Mouse (Mus musculus) layer of hippocampus, adult 11-12 months (tissue): Measurements from ENCODE around the gene Pxmp4.

ENCODE experiments used
- DNase-seq: peaks from one replicate; pipeline ENCODE4 v3.0.0; 2022; ENCODE audit warnings: low spot score

Pxmp4 gene

DNA sequence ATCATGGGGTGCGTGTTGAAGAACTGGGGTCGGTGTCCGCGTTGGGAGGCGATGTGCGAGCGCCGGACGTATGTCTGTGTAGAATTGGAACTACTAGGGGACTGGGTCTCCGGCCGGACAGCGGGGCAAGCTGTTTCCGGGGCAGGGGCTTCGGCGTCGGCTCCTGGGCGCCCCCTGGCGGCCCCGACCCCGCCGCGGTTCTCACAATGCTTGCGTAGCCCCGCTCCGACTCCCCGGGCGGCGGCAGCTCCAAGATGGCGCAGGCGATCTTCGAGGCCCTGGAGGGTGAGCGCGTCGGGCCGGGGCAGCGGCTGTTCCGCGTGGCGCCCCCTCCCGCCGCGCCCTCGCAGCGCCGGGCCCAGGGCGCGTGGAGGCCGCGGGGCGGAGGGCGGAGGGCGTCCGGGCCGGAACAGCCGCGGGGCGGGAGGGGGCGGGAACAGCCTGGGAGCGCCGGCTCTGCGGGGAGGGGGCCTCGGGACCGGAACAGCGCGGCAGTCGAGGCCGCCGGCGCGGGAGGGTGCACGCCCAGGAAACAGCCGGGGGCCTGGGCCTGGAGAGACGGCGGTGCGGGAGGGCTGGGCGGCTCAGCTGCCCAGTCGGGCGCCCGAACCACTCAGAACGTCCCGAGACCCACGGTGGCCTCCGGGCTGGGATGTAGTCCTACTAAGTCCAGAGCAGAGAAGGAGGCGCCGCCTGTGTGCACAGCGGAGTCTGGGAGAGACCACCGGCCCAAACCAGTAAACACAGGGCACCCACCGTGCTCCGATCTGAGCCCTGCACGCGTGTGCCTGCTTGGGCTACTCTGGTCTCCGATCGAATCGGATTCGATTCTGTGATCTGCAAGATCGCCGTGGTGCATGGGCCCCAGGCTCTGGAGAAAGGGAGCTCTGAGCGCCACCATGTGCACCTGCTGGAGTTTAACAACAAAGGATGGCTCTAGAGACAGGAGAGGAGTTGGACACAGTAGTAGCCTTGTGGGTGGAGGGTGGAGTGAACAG, 9.9 kb upstream of the Pxmp4 start, which contains the start of the genes Zfp341 and 4930519P11Rik:
Gene Zfp341, plus strand, starts transcription at position 180 of the 998 bp plus-strand sequence.
Gene 4930519P11Rik, minus strand, starts transcription at position 320 of the 998 bp plus-strand sequence.
- peak; percentile 91 for DNase-seq

DNA sequence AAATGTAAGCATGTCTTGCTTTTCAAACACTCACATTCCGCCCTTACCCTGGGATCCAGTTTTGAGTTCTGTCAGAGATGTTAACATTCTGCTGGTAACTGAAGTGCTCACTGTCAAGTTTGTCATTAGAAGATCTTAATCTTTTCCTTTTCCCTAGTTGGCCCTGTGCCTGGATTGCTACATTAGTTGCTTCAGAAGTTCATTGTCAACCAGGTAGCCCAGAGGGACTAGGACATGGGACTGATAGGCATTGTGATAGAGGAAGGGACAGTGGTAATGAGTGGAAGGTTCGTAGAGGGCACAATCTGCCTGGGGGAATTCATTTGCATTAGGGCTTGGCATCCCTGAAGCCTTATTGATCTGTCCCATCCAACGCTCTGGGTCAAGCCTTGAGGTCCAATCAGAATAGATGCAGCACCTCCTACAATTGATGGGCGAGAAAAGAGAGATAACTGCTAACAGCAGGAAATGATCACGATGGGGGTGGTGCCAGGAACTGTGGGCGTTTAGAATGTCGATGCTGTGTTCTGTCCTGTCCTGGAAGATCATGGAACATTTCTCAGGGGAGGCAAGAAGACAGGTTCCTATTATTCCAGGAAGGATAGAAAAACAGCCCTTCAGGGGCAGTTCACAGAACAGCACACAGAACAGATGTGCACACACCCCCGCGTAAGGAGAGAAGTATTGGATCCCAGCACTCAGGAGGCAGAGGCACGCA, 5.7 kb upstream of the Pxmp4 start:
- no peak for DNase-seq

DNA sequence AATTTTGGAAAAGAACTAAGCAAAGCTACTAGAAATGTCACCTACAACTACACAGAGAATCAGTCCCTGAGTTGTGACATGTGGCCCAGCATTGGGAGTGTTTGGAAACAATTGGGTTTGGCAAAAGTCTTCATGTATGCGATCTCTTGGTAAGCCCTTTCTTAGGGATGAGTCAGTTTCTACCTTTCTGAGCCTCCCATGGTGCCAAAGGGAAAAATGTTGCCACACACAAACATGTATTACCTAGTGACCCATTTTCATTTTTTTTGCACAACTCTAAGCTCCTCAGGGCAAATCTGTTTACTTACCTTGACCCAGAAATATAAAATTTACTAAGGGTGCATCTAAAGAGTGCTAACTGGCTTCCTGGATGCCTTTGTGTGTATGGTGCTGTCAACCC, 3.5 kb upstream of the Pxmp4 start:
- DNase-seq, result no peak

DNA sequence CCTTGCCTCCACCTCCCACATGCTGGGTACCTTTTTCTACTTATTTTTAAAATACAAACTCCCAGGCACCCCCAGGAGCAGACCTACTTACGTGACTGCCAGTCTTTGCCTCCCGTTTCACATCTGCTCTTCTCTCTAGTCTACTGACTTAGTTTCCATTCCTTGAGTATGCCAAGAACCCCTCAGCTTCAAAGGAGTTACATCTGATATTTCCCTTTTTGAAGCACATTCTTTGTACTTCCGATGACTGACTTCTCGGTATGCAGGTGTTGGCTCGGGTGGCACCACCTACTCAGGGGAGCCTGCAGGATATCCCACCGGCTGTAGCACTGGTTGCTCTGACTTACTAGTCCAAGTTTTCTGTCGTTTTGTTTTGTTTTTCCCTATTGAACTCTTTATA, 648 bp upstream of the Pxmp4 start:
- no peak for DNase-seq

DNA sequence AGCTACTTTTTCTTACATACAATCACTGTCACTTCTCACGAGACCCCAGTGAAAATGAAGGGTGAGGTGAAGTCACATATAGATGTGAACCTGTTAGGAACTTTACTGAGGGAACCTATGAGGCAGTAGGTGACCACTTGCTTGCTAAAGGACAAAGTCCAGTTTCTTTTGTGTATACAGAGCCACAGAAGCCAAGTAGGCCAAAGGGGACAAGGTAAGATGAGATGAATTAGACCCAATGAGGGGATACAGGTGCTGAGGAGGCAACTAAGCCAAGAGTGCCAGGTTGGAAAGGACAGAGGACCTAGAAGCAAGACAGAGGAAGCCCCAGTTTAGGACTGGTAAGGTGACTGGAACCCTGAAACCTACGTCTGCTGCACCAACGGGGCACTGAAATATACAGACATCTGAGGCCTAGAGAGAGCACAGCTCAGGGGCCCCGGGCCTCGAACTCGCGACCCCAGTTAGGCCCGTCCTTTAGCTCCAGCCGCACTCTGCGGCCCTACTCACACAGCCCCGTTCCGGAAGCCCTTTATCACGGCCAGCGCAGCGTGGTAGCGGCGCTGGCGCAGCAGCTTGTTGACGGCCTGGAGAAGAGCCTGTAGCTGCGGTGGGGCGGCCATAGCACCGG, 386 bp downstream of the Pxmp4 start:
- DNase-seq, result no peak

DNA sequence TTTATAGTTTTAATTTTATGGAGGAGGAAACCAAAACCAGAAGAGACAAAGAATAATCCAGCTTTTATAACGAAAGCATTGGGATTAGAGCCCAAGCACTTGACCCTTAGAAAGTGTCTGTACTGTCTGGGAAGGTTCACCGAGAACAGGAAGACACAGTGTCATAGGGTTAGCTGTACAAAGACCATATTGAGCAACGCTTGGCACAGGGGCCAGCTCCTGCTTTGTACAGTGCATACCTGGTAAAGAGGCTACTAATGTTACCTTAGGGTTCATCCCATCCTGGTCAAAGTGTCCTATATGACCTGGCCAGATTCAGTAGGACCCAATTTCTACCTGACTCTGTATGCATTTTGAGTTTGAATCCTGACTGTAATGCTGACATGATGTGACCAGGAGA, 2.2 kb downstream of the Pxmp4 start:
- DNase-seq, result no peak

DNA sequence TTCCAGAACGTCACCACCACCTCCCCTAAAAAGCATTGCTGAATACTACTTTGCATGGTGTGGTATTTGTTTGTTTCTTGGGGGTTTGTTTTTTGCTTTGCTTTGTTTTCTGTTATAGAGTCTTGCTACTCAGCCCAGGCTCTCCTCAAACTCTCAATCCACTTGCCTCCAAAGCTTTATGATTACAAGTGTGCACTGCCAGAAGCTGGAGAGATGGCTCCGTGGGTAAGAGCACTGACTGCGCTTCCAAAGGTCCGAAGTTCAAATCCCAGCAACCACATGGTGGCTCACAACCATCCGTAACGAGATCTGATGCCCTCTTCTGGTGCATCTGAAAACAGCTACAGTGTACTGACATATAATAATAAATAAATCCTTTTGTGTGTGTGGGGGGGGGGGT, 2.9 kb downstream of the Pxmp4 start:
- no peak for DNase-seq

DNA sequence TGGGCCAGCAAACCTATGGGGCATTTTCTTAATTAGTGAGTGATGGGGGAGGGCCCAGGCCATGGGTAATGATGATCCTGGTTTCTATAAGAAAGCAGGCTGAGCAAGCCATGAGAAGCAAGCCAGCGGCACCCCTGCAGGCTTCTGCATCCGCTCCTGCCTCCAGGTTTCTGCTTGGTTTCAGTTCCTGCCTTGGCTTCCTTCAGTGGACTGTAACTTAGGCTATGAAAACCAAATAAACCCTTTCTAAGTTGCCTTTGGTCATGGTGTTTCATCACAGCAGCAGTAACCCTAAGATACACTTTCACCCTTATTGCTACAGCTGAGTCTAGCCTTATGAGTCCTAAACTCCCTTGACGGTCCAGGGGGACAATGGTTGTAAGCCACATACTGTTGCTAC, 6.1 kb downstream of the Pxmp4 start:
- no peak for DNase-seq

DNA sequence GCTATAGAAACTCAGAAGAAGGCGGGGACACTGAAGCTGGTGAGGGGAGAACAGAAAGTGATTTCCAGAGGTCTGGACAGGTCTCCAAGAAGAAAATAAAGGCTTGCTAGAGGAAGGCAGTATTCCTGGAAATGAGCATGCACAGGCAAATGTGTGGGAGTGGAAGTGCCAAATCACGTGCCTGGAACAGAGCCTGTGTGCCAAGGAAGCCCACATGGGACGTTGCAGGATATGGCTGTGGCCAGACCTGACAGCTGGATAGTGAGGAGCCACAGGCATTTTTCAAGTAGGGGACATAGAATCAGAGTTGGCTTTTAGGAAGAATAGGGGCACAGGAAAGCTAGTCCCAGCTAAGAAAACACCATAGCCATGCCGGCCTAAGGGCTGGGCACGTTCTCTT, 7.7 kb downstream of the Pxmp4 start:
- no peak for DNase-seq

DNA sequence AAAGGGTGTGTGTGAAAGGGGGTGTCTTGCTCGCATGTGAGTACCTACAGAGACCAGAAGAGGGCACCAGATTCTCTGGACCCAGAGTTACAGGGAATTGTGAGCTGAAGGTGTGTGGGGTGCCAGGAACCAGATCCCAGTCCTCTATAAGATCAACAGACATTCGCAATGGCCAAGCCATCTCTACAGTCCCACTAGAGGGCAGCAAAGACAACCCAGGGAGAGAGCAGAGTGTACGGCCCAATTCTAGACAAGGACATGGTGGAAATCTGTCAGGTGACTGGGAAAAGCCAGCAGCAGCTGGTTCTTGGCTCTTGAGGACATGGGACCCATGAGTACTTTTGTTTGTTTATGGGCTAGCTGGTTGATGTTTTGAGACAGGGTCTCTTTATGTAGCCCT, 10.5 kb downstream of the Pxmp4 start:
- DNase-seq, result no peak

DNA sequence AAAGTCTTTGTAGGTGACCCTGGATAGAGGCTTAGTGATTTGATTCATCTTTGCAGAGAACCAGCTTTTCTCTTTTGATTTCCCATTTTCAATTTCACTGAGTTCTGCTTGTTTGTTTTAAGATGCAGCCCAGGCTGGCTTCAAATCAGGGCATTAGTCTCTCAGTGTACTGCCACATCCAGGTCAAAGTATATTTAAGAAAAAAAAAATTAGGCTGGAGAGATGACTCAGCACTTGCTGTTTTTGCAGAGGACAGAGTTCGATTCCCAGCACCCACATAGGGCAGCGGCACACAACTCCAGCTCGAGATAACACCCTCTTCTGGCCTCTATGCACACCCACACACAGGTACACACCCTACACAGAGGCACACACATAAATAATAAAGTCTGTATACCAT, 12.3 kb downstream of the Pxmp4 start:
- no peak for DNase-seq

DNA sequence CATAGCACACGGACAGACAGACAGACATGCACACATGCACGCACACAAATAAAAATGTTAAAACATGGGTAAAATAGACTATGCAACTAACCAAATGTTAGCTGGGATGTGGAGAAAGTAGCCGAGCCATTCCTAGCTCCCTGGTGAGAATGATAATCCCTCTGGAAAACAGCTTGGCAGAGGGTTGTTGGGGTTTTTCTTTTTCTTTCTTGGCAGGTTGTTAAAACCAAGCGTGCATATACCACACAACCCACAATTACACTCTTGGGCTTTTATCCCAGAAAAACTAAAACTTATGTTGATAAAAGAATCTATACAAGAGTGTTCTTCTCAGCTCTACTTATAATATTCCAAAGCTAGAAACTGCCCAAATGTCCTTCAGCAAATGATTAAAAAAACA, 14.5 kb downstream of the Pxmp4 start:
- DNase-seq, result no peak

DNA sequence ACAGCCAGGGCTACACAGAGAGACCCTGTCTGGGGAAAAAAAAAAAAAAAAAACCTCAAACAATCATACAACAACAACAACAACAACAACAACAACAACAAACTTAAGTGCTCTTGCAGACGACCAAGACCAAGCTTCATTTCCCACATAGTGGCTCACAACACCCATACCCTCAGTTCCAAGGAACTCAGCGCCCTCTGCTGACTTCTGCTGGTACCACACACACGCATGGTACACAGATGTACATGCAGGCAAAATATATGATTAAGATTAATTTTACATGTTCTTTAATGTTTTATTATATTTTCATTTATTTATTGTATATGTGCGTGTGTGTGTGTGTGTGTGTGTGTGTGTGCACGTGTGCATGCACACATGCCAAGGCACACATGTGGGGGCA, 17.1 kb downstream of the Pxmp4 start:
- no peak for DNase-seq

DNA sequence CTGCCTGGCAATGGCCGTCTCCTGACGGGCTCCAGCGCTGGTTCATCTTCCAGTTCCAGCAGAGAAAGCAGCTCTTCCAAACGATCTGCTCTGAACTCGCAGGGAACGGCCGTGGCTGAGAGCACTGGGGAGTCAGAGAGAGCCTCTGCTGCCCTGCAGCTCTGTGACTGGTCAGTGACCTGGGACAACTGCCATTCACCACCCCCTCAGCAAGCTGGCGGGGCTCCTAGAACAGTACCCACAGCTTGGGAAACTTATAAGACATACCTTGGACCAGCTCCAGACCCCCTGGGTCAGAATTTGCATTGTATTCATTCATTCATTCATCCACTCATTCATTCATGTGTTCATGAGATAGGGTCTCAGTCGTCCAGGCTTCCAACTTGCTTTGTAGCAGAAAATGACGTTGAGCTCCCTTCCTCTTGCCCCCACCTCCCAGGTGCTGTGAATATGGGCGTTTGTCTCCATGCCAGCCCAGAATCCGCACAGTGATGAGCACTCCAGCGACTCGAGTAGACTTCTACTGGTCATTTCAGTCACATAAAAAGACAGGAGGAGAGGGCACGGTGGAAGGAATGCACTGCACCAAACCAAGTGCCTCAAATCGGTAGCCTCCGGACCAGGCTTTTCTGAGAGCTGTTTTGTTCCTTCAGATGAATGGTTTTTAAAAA, 18.4 kb downstream of the Pxmp4 start:
- DNase-seq, result no peak

DNA sequence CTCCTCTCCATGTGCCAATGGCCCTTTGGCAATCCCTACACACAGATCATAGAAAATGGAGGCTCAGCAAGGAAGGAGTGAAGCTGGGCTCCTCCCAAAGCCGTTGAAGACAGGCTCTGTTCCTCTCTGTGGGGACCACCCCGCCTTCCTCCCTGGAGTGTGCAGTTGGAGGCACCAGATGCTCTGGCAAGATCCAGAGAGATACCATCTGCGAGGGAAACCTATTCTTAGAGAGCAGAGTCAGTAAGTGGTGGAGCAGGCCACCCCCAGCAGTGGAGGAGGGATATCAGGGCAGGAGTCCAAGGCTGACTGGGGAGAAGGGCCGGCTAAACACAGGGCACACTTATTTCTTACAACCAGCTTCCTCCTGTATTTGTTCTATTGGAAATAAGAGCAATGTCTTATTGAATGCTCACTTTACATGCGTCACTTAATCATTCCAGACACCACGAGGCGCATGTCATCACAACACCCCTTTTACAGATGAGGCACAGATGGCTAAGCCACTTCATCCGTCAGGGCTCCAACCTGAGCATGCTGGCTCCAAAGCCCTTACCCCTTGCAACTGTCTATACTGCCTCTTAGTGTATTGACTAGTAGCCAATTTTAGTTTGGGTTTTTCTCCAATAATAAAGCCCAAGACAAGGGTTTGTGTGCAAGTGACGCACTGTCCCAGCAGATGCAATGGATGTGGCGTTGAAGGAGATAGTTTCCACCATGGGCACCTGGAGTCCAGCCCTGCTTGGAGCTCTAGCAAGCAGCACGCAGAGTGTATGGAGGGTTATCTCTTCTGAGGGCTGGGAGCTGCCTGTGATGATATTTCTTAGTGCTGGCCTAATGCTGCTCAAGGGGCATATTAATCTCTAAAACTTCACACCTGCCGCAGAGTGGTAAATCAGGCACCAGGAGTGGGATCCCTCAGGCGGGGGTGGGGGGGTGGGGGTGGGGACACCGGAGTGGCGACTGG, 19.3 kb downstream of the Pxmp4 start:
- DNase-seq, result peak; percentile 90

DNA sequence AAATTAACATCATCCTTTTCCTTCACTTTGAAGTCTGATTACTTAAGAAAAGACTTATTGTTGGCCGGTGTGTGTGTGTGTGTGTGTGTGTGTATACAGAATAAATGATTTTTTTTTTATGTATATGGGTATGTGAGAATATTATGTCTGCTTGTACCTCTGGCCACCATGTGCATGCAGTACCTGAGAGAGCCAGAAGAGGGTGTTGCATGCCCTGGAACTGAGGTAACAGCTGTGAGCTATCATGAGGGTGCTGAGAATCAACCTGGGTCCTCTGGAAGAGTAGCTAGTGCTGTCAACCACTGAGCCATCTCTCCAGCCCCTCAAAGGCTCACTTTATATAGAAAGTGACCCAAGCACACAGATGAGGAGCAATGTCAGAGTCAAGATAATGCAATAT, 22.1 kb downstream of the Pxmp4 start:
- no peak for DNase-seq

DNA sequence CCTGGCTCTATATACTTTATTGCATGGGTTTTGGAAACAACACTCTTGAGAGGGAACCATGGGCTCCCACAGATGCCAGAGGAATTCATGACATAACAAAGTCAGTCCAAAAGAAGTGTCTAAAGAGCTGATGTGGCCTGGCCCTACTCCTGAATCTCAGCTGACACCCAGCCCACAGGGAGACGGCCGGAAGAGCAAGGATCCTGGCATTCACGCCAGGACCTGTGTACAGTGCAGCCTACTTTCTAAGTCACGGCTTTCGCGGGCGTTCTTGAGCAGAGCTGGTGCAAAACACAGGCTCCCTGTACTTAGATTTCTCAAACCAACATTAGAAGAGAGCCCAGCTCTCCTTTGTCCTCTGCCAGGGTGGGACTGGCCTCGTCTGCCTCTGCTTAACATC, 22.9 kb downstream of the Pxmp4 start:
- no peak for DNase-seq

DNA sequence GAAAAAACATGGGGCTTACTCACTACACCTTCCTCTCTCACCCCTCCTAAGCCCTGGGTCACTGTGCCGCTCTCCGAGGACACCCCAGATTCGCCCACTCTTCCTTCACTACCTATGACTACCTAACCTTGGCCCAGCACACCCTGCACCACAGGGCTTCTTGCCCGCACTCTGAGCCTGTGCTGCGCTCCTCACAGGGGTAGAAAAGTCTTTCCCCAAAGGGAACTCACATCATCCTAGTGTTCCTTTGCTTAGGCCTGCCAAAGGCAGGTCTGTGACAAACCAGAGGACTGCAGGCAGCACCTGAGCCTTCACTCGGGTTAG, 25.8 kb downstream of the Pxmp4 start:
- no peak for DNase-seq

DNA sequence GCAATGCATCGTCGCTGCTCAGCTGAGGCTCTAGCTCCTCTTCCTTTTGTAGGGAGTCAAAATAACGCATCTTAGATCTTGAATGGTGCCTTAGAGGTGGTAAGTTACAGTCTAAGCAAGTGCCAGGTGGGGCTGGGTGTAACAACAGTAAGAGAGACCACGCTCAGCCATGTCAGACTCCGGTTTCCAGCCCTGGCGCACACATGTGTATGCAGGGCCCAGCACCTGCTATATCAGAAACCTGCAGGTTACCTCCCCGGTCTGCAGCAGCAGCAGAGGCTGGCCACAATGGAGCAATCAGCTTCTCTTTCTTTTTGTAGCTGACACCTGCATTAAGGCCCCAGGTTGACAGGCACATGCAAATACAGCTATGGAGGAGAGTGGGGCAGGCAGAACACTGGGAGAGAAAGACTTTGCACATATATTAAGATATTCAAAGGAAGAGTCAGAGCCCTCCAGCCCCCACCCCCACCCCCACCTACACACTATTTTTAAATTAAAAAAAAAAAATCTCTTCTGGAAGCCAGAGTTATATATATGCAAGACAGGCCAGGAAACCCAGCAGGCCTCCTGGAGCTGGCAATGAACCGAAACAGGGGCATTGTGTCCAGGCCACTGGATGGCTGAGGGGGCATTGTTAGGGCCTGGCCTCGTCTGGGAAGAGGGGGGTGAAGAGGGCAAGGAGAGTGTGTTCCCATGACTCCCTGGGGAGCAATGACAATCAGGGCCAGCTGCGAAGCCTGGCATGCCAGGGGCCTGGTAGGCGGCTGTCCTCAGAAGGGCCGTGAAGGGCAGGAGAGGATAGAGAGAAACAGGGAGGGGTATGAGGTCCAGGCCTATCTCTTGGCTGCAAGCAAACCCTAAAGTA, 26.4 kb downstream of the Pxmp4 start:
- DNase-seq, result no peak

DNA sequence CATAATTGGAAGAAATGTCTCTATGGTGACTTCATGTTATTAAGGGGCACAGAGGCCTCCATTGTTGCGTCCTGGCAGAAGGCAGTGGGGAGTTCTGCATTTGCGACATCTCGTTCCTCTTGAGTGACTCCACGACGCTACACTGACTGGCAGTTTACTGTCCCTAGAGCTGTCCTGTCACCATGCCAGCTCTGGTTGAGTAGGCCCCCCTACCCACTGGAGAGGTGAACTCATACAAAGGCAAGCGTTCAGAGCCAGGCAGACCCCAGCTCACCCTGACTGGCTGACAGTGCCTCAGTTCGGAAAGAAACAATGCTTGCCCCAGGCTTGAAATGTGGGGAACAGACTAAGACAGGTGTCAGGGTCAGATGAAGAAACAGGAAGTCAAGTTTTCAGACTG, 29.2 kb downstream of the Pxmp4 start:
- no peak for DNase-seq
